Mouse (Mus musculus): ENCODE data around the gene Gldc.

GRCm38 (mm10) chr19:30145106-30145505 is 30.1 kb downstream of the Gldc start:
- no peak for TF ChIP-seq GATA1 (IDR thresholded peaks at IDR 0.05; ENCODE audit: borderline replicate concordance, low read length)
- no peak for TF ChIP-seq FLI1 (IDR thresholded peaks at IDR 0.05; ENCODE audit: low read length)

All from megakaryocyte, embryonic 14.5 days (primary cell).